Mouse (Mus musculus) spleen, postnatal 4 days (tissue): ENCODE data around the gene Rln1.

Experiments
- DNase-seq, 2 experiments: peaks; one replicate each; pipeline ENCODE4 v3.0.0; 2022; ENCODE audit warnings: low spot score in 2 of 2

Rln1 gene

DNA sequence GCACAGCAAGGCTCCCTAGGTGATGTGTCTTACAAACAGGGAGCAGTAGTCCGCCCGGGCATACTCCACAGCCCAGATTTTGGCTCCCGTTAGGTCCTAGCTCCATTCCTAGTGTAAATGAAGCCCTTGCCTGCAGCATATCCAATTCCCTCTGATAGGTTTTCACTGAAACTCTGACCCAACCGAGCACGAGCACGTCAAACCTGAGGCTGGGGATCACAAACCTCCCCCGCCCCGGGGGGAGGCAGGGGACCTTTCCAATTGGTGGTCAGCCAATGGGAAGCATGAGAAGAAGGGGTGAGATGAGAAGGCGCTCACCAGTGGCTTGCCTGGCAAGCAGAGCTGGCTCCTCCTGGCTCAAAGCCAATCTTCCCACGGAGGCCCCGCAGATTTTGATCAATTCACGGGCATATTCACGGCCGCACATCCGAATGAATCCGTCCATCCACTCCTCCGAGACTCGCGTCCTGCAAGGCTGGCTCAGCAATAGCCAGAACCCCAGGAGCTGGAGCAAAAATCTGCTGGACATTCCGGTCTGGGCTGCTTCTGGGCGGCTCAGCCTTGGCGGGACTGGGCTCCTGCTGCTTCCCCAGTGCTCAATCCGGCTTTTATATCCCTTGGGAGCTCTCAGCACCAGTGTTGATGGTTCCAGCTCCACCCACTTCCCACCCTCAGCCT lies at the start of gene Rln1:
Gene Rln1 (minus strand): TSS at position 603 of the 678 bp plus-strand sequence.
- no peak for DNase-seq

DNA sequence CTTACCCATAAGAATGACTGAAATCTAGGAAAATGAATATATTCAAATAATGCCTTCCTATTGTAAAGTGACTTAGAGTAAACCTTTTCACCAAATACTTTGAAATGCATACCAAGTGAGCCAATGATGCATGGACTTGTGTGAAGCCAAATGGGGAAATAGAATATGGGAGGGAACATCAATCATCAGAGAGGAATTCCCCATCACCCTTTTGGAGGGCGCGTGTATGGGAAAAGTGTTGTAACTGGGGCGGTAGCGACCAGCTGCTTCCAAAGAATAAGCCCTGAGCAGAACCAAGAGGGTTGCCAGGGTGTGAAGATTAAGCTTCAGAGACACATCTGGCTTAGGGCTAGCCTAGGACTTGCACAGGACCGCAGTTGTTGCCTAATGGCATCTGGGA lies 48.9 kb upstream of the Rln1 start:
- DNase-seq, result no peak

DNA sequence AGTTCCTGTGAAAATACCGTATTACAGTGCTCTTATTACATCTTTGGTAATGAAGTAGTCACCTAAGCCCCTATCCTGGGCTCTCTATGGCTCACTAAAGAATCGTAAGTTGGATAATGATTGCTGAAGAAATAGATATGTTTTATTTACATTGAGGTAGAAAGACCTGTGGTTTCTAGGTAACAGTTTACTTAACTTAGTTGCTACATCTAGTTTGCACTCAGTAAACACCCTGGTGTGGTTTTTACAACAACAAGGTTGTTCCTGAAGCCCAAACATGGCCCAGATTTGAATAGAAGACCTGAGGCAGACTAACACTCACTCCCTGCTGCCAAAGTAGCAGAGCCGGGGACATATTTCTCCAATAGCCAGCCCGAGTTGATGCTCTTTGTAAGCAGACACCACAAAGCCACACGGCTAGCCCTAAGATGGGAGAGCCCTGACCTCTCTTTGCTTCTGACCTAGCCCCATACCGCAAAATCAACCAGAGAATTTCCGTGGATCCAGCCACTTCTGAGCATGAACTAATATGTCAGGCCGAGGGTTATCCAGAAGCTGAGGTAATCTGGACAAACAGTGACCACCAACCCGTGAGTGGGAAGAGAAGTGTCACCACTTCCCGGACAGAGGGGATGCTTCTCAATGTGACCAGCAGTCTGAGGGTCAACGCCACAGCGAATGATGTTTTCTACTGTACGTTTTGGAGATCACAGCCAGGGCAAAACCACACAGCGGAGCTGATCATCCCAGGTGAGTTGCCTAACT lies 45.6 kb upstream of the Rln1 start:
- no peak for DNase-seq

DNA sequence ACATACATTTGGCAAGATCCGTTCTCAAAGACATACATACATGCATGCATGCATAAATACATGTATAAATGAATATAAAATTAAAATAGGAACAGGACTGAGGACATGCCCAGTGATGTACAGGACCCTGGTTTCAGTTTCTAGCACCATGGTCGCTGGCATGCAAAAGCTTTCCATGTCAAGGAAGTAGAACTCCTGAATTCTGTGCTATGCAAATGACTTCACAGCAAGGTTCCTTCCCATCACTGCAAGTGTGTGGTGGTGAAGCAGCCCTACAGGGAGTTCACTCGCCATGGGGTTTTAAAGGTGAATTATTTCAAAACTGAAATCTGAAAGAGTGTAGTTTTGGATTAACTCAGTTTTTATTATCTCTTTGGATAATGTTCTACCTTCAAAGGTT lies 41.9 kb upstream of the Rln1 start:
- no peak for DNase-seq

DNA sequence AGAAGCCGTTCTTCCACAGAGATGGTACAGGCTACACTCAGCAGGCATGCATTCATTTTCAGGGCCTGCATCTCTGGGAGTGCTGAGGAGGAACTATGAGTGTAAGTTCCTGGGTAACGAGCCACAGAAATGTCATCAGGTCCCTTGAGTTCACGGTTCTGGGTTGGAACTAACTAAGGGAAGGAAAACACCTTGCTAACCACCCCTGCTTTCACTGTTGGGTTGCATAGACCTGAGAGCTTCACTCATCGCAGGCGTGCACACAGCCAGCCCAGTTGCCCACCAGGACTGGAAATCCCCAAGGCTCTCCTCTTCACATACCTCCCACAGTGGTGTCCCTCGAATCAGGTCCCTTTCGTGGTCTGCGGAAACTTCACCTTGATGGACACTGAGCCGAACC lies 40.5 kb upstream of the Rln1 start:
- no peak for DNase-seq

DNA sequence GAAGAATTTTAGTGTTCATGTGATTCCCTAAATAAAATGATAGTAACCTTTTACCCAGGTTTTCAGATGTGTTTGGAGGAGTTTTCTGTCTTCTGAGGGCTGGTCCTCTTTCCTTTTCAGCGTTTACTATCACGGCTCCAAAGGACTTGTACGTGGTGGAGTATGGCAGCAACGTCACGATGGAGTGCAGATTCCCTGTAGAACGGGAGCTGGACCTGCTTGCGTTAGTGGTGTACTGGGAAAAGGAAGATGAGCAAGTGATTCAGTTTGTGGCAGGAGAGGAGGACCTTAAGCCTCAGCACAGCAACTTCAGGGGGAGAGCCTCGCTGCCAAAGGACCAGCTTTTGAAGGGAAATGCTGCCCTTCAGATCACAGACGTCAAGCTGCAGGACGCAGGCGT lies 39.0 kb upstream of the Rln1 start:
- no peak for DNase-seq

DNA sequence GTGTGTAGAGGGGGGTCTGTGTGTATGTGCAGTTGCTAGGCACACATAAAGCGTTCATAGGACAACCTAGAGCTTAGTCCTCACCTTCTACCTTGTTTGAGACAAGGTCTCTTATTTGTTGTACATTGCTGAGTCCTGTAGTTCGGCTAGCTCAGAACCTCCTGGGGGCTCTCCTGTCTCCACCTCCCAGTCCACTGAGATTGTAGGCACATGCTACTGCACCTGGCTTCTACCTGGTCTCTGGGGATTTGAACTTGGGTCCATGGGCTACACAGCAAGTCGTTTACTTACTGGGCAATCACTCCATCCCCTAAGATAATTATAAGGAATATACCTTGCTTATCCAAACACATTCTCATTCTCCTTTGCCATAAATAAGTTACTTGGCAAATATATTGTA lies 38.2 kb upstream of the Rln1 start:
- no peak for DNase-seq

DNA sequence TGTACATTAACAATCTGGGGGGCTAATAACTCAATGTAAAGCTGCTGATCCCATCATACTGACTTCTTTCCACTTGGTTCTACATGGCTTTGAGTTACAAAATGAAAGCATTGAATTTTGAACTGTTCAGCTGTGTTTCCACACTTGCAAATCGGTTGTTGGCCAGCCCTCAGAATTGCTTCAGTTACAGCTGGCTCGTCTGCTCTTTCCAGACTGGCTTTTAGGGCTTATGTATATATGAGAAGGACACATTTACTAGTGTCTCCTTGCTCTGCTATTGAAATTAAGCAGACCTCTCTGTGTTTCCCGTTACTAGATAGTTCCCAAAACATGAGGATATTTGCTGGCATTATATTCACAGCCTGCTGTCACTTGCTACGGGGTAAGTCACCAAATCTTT lies 37.7 kb upstream of the Rln1 start:
- DNase-seq, result no peak

DNA sequence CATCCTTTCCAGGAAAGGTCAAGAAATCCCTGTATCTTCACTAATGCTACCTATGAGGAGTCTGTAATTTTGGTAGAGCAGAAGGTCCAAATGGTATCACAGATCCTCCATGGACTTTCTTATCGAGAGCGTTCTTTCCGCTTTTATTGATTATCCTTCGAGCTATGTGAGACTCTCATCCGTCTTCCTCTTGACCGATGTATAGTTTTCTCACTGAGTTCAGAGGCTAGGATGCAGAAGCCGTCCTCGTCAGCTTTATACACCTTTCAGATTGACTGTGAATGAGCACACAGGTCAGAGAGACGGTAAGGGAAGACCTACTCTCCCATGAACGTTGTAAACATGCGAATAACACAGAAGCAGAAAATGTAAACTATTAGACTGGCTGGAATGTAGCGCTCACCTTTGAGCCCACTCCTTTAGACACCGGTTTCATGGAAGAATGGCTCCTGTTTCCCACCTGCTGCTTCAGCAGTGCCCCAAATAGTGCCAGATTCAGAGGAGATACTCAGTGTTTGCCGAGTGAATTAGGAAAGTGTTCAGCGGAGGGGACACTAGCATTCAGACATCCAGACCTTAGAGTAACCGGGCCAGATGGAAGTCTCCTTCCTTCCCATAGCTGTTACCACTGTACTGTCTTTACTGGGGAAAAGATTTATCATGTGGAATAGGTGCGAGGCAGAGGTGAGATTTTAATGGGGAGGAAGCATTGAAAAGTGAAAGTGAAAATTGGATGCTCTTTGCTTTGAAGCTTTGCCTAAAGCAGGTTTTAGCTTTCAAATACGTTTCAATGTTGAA lies 37.0 kb upstream of the Rln1 start:
- DNase-seq, result no peak

DNA sequence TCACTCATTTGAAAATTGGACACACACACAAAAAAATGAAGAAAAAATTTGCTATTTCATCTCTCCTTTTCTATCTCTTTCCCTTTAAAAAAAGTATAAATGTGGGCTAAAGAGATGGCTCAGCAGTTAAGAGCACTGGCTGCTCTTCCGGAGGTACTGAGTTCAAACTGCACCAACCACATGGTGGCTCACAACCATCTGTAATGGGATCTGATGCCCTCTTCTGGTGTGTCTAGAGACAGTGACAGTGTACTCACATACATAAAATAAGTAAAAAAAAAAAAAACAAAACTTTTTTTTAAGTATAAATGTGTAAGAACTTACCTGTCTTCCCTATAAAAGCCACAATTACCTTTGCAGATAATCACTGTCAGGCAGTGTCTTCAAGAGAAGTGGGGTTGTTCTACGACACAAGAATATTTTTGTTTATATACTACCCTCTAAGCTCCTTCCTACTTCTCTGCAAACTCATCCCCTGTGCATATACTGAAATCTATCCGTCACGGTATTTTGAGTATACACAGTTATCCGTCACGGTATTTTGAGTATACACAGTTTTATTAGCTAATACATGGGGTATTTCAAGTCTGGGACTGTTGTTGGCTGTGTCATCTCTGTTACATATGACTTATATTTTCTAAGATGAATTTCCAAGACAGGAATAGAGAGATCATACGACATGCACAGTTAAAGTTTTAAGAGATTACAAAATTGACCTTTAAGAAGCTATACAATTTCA lies 36.2 kb upstream of the Rln1 start:
- no peak for DNase-seq

DNA sequence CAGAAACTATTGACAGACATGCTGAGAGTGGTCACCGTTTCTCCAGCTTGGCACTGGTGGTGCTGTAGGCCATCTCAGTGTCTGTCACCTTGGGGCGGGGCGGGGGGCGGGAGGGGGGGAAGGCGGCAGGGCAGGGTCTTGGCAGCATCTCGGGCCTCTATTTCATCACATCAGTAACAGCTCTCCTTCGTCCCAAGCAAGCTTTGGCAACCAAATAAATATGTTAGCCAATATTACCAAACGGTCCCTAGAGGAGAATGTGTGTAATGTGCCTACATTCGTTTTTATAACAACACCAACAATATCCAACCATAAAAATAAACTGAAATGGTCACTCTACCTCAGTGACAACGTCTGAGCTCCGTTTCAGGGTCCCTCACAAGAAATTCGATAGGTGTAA lies 35.6 kb upstream of the Rln1 start:
- DNase-seq, result no peak

DNA sequence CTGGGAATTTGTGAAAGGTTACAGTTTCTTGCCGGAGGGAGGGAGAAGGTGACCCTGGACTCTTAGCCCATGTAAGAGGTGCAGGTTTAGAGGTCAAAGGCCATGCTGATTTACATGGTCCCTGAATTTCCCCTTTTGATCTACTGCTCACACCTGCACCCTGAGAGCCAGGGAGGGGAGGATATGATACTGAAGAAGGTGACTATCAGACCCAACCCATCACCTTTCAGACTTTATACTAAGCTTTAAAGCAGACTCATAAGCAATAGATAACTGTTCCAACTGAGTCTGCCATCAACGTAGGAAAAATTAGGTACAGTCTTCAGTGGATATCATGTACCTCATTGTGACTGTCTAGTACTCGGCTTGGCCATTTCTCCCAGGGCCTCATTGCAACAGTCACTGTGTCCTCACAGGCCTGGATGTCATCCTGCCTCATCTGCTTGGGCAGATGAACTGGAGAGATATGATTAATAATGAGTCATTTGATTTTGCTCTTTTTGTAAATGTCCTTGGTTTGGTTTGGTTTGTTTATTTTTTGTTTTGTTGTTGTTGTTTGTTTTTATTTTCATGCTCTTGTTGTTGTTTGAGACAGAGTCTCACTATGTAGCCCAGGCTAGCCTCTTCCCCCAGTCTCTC lies 34.3 kb upstream of the Rln1 start:
- peak in 1 of 2 experiments; percentile 3 for DNase-seq

DNA sequence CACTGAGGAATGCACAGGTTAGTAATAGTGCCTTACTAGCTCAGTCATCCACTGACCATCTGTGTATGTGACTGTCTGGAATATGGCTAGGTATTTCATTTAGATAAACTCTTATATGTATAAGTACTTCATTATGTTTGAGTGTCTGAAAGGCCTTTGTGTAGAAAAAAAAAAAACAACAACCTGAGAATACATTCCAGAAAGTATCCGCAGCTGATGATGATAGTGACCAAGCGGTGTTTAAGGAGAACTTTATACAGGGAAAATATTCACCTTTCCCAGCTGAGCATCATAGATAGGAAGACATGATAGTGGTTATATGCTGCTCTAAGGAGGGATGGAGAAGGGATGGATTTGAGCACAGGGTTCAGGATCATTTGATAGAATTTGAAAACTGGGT lies 33.6 kb upstream of the Rln1 start:
- DNase-seq, result no peak

DNA sequence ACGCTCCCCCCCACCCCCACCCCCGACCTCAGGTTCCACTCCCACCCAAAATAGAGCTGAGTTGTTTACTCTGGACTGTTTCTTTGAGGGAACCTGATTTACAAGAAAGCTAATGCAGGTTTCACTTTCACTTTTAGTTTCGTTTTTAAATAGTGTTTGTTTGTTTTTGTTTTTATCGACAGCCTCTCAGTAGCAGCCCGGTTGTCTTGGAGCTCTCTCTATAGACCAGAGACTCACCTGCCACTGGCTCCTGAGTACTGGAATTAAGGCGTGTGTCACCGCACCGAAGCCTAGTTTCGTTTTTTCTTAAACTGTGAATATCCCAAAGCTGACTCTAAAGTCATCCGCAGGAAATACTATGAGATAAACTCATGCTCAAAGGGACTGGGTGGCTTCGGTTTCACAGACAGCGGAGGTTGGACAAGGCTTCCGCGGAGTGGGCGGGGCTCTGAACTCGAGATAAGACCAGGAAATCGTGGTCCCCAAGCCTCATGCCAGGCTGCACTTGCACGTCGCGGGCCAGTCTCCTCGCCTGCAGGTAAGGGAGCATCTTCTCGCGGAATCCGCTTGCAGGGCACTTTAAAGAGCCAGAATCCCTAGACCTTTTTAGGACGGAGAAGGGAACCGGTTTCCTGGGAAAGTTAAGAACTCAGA lies 32.6 kb upstream of the Rln1 start, which contains the start of the genes Plgrkt and Cd274:
Gene Plgrkt (minus strand): TSS at position 422 of the 654 bp plus-strand sequence.
Gene Cd274 (plus strand): TSS at position 487 of the 654 bp plus-strand sequence.
- DNase-seq, result peak; percentile 86 to 92

DNA sequence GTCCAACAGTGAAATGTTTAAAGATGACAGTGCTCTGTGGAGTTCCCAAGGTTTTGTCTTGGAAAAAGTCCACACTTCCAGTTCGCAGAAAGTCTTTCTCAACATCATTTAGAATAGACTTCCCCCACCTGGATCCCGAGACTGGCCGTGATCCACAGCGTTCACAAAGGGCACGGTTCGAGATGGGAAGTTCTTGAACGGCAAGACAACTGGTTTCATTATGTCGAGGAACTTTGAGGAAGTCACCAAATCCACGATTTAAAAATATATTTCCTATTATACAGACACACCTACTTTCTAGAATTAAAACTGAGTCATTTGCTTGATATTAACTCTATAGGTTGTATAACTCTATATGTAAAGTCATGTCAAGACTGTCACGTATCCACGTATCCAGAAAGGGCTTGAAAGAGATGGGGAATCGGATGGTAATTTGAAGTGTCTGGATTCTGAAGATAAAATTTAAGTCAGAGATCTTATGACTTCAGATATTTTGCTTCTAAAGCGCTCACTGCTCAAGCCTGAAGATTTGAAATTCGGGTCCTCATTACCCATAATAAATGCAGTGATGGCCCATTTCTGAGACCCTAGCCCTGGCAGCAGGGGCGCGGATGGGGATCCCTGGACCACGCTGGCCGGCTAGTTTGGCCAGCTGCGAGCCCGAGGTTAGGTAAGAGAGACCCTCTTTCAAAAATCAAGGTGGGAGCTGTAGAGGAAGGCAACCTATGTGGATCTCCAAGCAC lies 31.9 kb upstream of the Rln1 start:
- no peak for DNase-seq

DNA sequence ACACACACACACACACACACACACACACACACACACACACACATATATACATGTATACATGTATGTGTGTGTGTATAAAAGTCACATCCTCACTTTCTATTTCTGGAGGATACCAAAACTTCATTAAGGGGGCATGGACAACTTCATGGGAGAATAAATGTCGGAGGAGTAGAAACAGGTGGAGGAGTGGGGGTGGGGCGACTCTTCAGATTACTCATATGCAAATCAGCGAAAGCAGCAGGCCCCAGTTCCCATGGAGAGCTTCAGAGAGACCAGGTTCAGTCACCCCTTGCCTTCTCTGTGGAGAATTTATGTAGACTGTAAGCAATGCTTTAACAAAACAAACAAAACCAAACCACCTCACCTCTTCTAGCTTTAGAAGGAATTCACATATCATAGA lies 30.6 kb upstream of the Rln1 start:
- peak in 1 of 2 experiments; percentile 31 for DNase-seq

DNA sequence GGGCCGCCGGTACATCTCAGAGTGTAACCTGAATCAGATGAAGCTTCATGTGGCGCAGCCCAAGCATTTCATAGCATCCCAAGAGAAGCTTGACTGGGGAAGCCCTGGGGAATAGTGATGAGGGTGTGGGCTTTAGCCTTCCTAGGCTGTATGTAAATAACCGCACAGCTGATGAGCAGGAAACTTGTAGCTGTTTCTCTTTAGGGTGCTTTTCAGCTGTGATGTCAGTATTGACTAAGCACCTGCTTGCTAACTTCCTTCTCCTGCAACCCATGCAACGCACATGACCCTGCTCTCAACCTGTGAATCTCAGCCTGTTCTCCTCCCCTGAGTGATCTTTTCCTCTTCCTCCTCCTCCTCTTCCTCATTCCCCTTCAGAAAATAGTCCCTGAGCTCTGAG lies 29.6 kb upstream of the Rln1 start:
- DNase-seq, result peak in 1 of 2 experiments; percentile 22

DNA sequence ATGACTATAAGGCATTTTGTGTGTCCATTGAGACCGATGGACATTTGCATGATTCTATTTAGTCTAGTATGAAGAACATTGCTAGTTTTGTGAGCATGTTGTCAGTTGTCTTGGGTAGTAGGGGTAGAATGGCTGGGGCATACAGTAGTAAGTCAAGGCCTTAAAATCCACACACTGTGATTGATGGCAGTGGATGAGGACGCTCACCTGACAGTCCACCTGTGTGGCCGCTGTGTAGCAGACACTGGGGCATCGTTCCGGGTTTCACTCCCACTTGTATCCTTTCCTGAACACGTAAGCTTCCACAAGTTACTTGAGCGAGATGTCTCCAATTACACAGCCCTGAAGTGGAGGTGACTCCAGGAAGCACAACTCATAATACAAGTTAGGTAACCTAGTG lies 29.1 kb upstream of the Rln1 start:
- DNase-seq, result no peak

DNA sequence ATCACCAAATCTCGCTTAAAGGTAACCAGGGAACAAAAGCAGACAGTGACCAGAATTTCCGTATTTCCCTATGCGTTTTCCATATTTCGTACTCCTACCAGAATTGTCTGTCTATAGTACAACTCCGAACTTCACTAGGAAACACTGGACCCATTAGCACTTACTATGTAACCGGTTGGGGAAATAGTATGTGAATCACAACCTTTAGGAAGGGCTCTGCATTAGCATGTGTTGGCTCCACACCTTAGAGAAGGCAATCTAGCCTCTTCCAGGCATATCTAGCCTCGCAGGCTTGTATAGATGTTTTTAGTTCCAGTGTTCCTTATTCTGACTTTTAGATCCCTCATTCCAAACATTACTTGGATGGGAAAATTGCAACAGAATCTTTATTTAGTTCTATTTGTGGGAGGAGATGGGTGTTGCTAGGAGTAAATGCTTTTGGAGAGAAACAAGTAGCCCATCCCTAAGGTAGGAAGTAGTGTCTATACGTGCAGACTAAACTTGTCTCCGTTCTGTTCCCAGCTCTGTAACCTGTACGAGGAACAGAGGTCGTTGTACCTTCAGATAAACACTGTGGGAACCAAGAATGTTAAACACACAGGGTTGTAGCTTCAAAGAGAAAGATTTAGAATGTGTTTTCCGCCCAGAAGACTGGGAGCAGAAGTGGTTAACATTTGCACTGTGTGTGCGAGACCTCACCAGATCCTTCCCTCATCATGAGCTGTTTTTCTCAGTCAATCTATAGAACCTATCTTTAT lies 27.9 kb upstream of the Rln1 start:
- DNase-seq, result no peak
